Mouse (Mus musculus) inflammation-experienced regulatory T-cells, adult 16 weeks (primary cell): Measurements from ENCODE around the gene Fhl2. TPM values are rescaled to one million over a fixed set of nuclear protein-coding genes. Genes with fewer than 3 reads are reported as not detected.

Experiments
- polyA plus RNA-seq: library from polyadenylated mRNA; unstranded; fragments of 100-300 nt; shearing (Covaris generic); gene quantifications from one replicate; pipeline ENCODE4 v1.2.1, GENCODE M21; 2017

The Fhl2 gene
- polyA plus RNA-seq: 1.6 TPM

DNA sequence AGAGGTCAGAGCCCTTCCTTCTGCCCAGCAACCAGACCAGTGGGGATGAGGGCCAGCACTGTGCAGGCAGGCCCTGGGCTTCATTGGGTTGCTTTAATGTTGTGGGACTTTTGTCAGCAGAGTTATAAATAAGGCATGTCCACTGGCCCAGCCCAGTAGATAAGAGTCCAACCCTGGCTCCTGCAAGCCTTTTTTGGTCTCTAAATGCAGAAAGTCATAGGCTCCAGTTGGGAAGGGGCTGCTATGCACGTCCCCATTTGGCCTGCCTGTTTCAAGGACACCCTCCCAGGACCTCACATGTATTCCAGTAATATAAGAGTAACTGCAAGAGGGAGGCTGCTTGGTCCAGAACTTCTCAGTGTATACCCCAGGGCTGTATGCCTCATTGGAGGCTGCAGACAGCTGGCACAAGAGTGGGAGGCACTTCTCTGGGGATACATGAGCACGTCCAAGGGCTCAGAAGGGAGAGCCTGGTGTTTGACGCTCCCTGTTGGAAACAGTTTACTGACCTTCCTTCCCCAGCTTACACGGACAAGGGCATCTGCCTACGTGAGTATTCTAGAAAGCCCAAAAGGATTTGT lies at the start of gene Fhl2:
Gene Fhl2, minus strand, starts transcription at position 324 of the 581 bp plus-strand sequence.

DNA sequence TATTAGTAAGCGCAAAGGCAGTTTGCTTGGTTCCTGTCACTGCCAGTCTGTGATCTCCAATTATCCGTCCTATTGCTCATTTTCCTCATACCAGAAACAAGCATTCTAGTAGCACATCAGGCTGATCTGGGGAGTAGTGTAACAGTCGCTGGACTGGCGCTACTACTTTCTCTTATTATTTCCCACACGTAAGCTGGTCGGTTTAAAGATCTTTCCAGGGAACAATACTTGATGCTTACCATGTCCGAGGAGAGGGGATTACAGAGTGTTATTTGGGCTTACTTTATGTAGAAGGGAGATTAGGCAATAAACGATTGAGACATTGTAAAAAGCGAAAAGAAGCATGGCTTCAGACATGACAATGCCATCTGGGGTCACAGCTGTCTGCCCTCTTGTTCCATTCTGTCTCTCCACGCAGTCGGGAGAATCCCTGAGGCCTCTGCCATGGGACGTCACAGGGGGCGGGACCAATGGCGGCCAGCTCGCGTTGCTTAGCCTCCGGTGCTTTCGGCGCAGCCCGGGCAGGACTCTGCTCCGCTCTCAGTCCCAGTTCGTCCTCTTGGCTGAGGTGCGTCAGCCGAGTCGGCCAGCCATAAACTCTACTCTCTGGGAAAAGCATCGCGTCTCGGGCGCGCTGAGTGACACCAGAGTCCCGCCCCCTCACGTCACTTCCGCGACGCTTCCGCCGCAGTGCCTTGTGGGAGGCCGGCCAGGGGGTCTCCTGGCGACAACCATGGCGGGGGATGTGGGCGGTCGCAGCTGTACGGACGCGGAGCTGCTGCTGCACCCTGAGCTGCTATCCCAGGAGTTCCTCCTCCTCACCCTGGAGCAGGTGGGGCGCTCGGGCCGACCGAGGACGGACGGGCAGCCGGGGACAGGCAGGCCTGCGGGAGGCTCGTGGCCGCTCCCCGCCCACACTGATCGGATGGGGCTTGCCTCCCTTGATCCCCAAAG lies 98.5 kb downstream of the Fhl2 start, which contains the start of the genes Tgfbrap1 and AI597479:
Gene Tgfbrap1, minus strand, starts transcription at position 607 of the 954 bp plus-strand sequence.
Gene AI597479, plus strand, starts transcription at position 680 of the 954 bp plus-strand sequence.

Other genes starting within 250 kb of the Fhl2 start
- gene Gpr45, start 244.1 kb downstream of the Fhl2 start, polyA plus RNA-seq: 2.7 TPM
- 10.8 TPM for gene Tgfbrap1, start 98.3 kb downstream of the Fhl2 start, polyA plus RNA-seq
- gene AI597479, start 98.3 kb downstream of the Fhl2 start, polyA plus RNA-seq: 28.6 TPM
- gene Nck2, start 247.6 kb upstream of the Fhl2 start, polyA plus RNA-seq: 11.5 TPM